Mouse (Mus musculus) lung, embryonic 14.5 days (tissue): ENCODE measurements around the gene Rtn4rl2. TPM values are rescaled to one million over a fixed set of nuclear protein-coding genes. Genes with fewer than 3 reads are reported as not detected.
"Not testable (repeated sequence)": the region's sequence is repeated elsewhere in the genome, so short reads cannot be mapped to it uniquely, and the experiment has no call there.

Experiments
- ATAC-seq: fragments of 200-750 bp; cut with Nextera tagmentation; 2 replicates; pipeline ENCODE4 v1.8.0; 2017; ENCODE audit warnings: mild to moderate bottlenecking, moderate TSS enrichment, moderate library complexity; ENCODE audit not compliant: insufficient read depth
- DNase-seq: peaks from one replicate; pipeline ENCODE4 v3.0.0-alpha.2; 2015
- H3K27ac ChIP-seq: fragments of 300-500 bp; sonication (generic); 2 replicates; pipeline ENCODE4 v1.5.1; 2014; ENCODE audit warnings: low read depth, mild to moderate bottlenecking, moderate library complexity
- H3K27me3 ChIP-seq: fragments of 300-500 bp; sonication (generic); 2 replicates; pipeline ENCODE4 v1.6.1; 2014; ENCODE audit warnings: low read length, control low read depth; ENCODE audit not compliant: insufficient read depth
- H3K36me3 ChIP-seq: fragments of 300-500 bp; sonication (generic); 2 replicates; pipeline ENCODE4 v1.6.1; 2014; ENCODE audit warnings: control low read depth; ENCODE audit not compliant: insufficient read depth
- H3K4me1 ChIP-seq: fragments of 300-500 bp; sonication (generic); 2 replicates; pipeline ENCODE4 v1.6.1; 2014; ENCODE audit warnings: antibody characterized with exemption, control low read depth; ENCODE audit not compliant: insufficient read depth
- H3K4me2 ChIP-seq: fragments of 300-500 bp; sonication (generic); 2 replicates; pipeline ENCODE4 v1.6.1; 2014; ENCODE audit warnings: mild to moderate bottlenecking
- H3K4me3 ChIP-seq: fragments of 300-500 bp; sonication (generic); 2 replicates; pipeline ENCODE4 v1.5.1; 2014; ENCODE audit warnings: low read depth, low read length
- H3K9ac ChIP-seq: fragments of 300-500 bp; sonication (generic); 2 replicates; pipeline ENCODE4 v1.6.1; 2014
- H3K9me3 ChIP-seq: fragments of 300-500 bp; sonication (generic); 2 replicates; pipeline ENCODE4 v1.6.1; 2016; ENCODE audit warnings: low read depth, low read length, control low read depth
- CTCF ChIP-seq: IDR thresholded peaks from 2 replicates; pipeline ENCODE4 v1.5.1; 2016; ENCODE audit warnings: antibody characterized with exemption, low read depth
- WGBS: fragments of 180-500 bp; shearing (Covaris S2); extraction: QIAGEN DNeasy Blood & Tissue Kit; methylation state at CpG from one replicate; pipeline ENCODE4 v1.1.7; 2014; 5-methylcytosine and 5-hydroxymethylcytosine counted together
- polyA plus RNA-seq: library from polyadenylated mRNA; unstranded; fragments of >200 nt; fragmentation: Nextera tagmentation; extraction: Ambion mirVana; gene quantifications from 2 replicates; pipeline ENCODE4 v1.2.1, GENCODE M21; 2014

Gene Rtn4rl2
- polyA plus RNA-seq, 1 experiment from 2014 or later = 1.2 TPM

GRCm38 (mm10) chr2:84916548-84917320, 30.2 kb upstream of the Rtn4rl2 start:
- H3K4me3 ChIP-seq = no peak overlapping the region
- no peak for TF ChIP-seq CTCF
- no peaks in the 10 kb centered on the region for H3K9me3 ChIP-seq
- no peaks in the 10 kb centered on the region for H3K27me3 ChIP-seq
- 0 out of 2 replicates have a peak overlapping the region, but pooled peaks have one; percentile 21 for H3K27ac ChIP-seq
- no peak overlapping the region for H3K9ac ChIP-seq
- no peaks in the 10 kb centered on the region for H3K4me1 ChIP-seq
- 0 out of 2 replicates have a peak, but pooled peaks have one; percentile 24 for ATAC-seq
- WGBS = 48% methylated on average over 8 of the region's 8 CpGs
- peak; percentile 50 for DNase-seq
- no peak overlapping the region for H3K4me2 ChIP-seq
- H3K36me3 ChIP-seq = no peaks in the 10 kb centered on the region

GRCm38 (mm10) chr2:84915330-84915729, 28.8 kb upstream of the Rtn4rl2 start:
- Histone ChIP-seq H3K27ac (0 out of 2 replicates have a peak overlapping the region, but pooled peaks have one; percentile 50), H3K4me2 (no peak overlapping the region), H3K27me3 (no peaks in the 10 kb centered on the region), H3K9me3 (no peaks in the 10 kb centered on the region), H3K4me3 (no peak overlapping the region), H3K36me3 (no peaks in the 10 kb centered on the region), H3K9ac (no peak overlapping the region), H3K4me1 (no peaks in the 10 kb centered on the region)
- TF ChIP-seq CTCF = no peak
- no peak for ATAC-seq
- 69% methylated on average over 3 of the region's 3 CpGs for WGBS
- peak; percentile 44 for DNase-seq

GRCm38 (mm10) chr2:84913881-84914280, 27.4 kb upstream of the Rtn4rl2 start:
- Histone ChIP-seq H3K27me3 (no peaks in the 10 kb centered on the region), H3K27ac (no peak overlapping the region), H3K4me2 (no peak overlapping the region), H3K4me3 (no peak overlapping the region), H3K9ac (no peak overlapping the region), H3K4me1 (no peaks in the 10 kb centered on the region), H3K36me3 (no peaks in the 10 kb centered on the region), H3K9me3 (no peaks in the 10 kb centered on the region)
- DNase-seq (no peak), ATAC-seq (no peak)
- WGBS = 73% methylated on average over 5 of the region's 5 CpGs
- no peak for TF ChIP-seq CTCF

GRCm38 (mm10) chr2:84912722-84913121, 26.2 kb upstream of the Rtn4rl2 start:
- peak; percentile 67 for ATAC-seq
- no peak for TF ChIP-seq CTCF
- no peaks in the 10 kb centered on the region for H3K27me3 ChIP-seq
- H3K9ac ChIP-seq = no peak overlapping the region
- H3K4me3 ChIP-seq = no peak overlapping the region
- no peaks in the 10 kb centered on the region for H3K36me3 ChIP-seq
- no peak overlapping the region for H3K4me2 ChIP-seq
- peak; percentile 40 for DNase-seq
- 19% methylated on average over 3 of the region's 3 CpGs for WGBS
- H3K27ac ChIP-seq = no peak overlapping the region
- no peaks in the 10 kb centered on the region for H3K9me3 ChIP-seq
- no peaks in the 10 kb centered on the region for H3K4me1 ChIP-seq

- not testable (repeated sequence) for H3K9me3 ChIP-seq, DNase-seq
- WGBS = 91% methylated on average over 6 of the region's 6 CpGs
These were observed 10.2 kb upstream of the Rtn4rl2 start for GRCm38 (mm10) chr2:84896686-84897085.

DNA sequence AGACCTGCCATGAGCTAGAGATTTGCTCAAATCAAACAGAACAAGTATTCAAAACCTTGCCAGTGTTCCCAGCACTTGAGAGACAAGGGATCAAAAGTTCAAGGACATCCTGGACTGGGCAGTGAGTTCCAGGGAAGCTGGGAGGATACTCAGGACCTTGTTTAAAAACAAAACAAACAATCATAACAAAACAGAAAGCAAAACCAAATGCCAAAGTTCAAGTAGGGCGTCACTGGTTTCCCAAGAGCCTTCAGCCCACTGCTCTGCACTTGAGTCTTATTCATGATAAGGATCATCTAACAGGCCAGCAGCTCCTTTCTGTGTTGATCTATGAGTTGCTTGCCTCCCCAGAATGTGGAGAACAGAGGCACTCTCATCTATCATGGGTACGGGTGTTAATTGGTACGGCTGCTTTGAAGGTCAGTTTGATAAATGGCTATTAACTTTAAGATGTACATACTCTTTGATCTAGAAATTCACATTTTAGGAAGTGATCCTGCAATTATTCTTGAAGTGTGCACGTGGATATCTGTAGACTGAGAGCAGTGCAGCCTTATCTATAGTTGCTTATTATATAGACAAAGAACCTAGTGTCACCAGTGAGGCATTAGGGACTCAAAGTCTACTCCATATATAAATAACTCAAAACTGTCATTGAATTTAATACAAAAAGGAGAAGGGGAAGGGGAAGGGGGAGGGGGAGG, 9.1 kb upstream of the Rtn4rl2 start:
- H3K27me3 ChIP-seq = no peaks in the 10 kb centered on the region
- no peak overlapping the region for H3K9ac ChIP-seq
- H3K27ac ChIP-seq = no peak overlapping the region
- no peaks in the 10 kb centered on the region for H3K4me1 ChIP-seq
- no peaks in the 10 kb centered on the region for H3K9me3 ChIP-seq
- no peak overlapping the region for H3K4me2 ChIP-seq
- DNase-seq = peak; percentile 34
- WGBS = 17% methylated on average over 4 of the region's 4 CpGs
- no peak overlapping the region for H3K4me3 ChIP-seq
- H3K36me3 ChIP-seq = no peaks in the 10 kb centered on the region
- no peak for ATAC-seq
- no peak for TF ChIP-seq CTCF

More at GRCm38 (mm10) chr2:84896686-84897085, 10.2 kb upstream of the Rtn4rl2 start:
- ATAC-seq, H3K4me3 ChIP-seq, H3K27me3 ChIP-seq, H3K4me1 ChIP-seq, H3K27ac ChIP-seq, H3K4me2 ChIP-seq, H3K36me3 ChIP-seq, H3K9ac ChIP-seq: not testable (repeated sequence)

DNA sequence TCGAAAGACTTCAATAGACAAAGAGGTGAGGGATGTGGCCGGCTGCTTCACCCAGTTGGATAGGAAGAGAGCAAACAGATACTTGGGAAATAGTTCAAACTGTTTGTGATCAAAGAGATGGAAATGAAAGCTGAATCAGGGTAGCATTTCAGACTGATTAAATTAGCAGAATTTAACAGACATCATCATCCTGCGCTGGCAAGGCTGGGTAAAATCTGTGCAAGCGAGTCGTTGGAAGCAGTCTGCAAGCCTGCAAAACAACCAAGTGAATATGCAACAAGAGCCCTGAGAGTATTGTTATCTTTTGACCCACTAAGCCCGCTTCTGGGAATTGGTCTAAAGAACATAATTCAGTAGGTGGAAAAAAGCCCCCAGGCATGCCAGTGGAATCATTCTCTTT, 6.8 kb upstream of the Rtn4rl2 start:
- peaks cover 11% of the 10 kb centered on the region for H3K4me1 ChIP-seq
- no peak for DNase-seq
- H3K27me3 ChIP-seq = peaks cover 10% of the 10 kb centered on the region
- H3K4me3 ChIP-seq = no peak overlapping the region
- no peak overlapping the region for H3K27ac ChIP-seq
- no peaks in the 10 kb centered on the region for H3K9me3 ChIP-seq
- TF ChIP-seq CTCF = no peak
- no peak for ATAC-seq
- WGBS = 39% methylated on average over 6 of the region's 6 CpGs
- H3K4me2 ChIP-seq = no peak overlapping the region
- no peaks in the 10 kb centered on the region for H3K36me3 ChIP-seq
- no peak overlapping the region for H3K9ac ChIP-seq
